Mouse (Mus musculus) kidney, postnatal 25 days (tissue): ENCODE data around the gene Fam193a.
A peak's percentile ranks its signal among the peaks of the same experiment; 100 is the strongest.

Experiments
- DNase-seq, 2 experiments: peaks; one replicate each; pipeline ENCODE4 v3.0.0; 2021; ENCODE audit warnings: mixed read lengths in 2 of 2

Fam193a gene

DNA sequence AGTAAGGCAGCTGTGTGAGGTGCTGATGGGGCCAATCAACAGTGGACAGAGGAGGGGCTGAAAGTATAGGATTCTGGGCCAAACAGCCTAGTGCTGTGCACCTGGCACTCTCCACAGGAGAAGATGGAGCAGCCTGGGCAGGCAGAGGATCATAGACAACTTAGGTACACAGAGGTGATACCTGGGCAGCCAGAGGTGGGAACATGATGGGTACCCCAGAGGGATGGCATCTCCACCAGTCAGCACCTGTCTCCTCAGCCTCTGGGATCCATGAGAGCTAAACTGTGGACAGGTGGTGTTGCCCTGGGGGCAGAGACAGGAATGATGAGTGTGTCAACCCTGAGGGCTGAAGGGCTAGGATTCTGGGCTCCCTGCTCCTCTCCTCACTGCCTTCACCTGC lies 154.8 kb downstream of the Fam193a start:
- peak in 1 of 2 experiments; percentile 26 for DNase-seq

DNA sequence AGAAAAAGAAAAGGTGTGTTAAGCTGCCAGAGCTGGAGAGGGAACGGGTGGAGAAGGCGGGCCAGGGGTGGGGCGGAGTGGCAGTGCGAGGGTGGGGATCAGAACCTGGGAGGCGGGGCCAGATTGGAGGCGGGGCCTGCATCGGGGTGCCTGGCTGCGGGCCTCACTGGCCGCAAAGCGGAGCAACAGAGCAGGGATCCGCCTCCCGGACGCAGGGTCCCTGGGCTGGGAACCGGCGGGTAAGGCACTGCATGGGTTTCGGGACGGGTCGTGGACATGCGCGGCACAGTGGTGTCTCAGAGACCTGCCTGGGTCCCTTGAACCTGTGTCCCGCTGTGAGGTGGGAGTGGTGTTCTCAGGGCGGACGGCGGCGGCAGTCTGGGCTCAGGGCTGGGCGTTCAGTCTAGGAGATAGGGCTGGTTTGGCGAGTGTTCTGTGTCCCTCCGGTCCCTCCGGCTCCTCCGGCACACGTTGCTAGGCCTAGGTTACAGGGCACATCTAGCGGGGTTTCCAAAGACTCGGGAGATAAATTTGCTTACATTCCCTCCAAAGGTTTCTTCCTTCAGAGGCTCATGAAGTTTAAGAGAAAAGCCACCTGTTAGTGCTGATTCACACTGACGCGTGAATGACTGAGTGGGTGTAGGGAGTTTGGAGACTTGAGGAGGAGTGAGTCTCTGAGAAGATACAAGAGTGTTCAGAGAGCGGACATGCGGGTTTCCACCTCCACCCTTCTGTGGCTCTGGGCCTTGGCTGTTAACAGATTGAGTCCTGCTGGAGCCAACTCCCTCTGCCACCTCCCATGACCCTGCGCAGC lies 156.1 kb downstream of the Fam193a start, which contains the start of gene Sh3bp2:
Gene Sh3bp2 (plus strand): TSS at position 176 of the 814 bp plus-strand sequence.
- DNase-seq: peak; percentile 97 to 99

DNA sequence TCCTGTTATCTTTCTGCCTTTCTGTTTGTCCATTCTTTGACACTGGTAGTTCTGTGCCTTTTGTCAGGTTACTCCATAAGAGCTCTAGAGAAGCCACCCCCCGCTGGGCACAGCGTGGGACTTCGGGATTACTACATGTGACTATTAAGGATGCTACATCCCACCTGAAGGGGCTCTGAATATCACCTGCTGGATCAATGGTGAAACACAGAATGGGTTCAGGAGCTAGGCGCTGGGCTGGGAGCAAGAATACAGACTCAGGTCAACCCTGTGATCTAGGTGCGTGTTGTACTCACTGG lies 156.7 kb downstream of the Fam193a start:
- DNase-seq: no peak

GRCm38 (mm10) chr5:34527352-34527751 lies 157.6 kb downstream of the Fam193a start:
- no peak for DNase-seq

DNA sequence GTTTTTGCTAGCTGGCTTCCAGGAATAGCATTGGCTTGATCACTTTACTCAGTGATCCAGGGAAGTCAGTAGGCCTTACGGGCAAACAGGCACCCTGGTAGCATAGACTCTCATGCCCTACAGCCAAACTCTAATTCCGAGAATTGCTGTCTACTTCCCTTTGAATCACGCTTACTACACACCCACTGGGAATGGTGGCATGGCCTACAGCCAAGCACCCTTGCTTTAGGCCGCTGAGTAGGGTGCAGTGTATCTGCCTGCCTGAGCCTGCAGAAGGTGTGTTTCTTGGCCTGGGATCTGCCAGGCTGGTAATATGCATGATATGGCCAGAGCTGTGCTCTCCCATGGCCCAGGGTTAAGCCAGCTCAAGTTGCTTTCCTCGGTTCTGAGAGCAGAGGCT lies 159.0 kb downstream of the Fam193a start:
- peak in 1 of 2 experiments; percentile 47 for DNase-seq

- peak in 1 of 2 experiments; percentile 28 for DNase-seq
Observed at GRCm38 (mm10) chr5:34530116-34530515, 160.4 kb downstream of the Fam193a start.

GRCm38 (mm10) chr5:34530687-34531086 lies 161.0 kb downstream of the Fam193a start:
- peak; percentile 46 to 74 for DNase-seq

DNA sequence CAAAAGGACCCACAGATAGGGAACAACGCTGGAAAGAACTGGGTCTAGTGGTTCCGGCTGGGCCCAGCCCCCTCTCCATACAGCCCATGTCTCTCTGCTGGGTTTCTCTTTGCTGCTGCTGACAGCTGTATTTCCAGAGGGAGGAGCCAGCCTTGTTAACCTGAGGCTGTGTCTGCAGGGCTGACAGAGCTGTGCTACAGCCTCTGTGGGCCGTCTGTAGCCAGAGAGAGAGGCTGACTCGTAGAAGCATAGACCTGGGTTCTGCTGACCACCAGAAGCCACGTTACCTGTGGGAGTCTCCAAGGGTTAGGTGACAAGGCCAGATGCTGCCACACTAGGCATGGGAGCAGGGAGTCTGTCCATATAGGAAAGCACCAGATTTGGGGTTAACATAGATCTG lies 163.3 kb downstream of the Fam193a start:
- DNase-seq: no peak

DNA sequence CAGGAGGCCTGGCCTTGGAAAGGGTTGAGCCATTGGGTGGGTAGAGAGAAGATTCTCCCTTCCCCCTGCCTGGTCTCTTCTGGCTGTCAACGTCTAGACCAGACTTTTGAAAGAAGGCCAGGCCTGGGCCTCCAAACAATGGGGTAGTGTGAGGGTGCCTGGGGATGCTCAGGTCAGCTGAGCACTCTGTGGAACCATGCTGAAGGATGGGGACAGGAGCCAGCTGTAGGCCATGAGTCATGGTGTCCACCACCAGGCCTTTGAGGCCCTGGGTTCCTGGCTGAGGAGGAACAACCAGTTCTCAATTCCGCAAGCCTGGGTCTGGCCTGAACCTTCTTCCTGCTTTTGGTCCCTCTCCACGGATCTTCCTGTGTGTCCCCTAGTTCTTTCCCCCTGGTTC lies 164.1 kb downstream of the Fam193a start:
- no peak for DNase-seq

GRCm38 (mm10) chr5:34534776-34535581 lies 165.2 kb downstream of the Fam193a start:
- no peak for DNase-seq

DNA sequence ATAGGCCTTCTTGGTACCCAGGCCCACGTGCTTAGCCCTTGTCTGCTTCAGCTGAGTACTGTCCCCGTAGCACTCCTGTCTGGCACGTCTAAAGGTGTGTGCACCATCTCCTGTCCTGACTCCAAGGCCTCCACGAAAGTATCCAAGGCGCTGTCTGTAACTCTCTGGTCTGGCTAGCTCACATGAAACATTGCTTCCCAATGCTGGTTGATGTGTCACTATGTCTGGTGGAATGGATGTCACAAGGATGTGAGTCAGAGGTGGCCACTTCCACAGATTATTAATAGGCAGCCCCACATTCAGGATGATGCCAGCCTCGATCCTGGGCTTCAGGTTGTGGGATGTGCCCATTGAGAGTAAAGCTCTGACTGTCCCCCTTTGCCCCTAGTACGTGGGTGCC lies 166.1 kb downstream of the Fam193a start:
- DNase-seq: no peak
